Mouse (Mus musculus) forebrain, embryonic 10.5 days (tissue): ENCODE data around the gene Ndufa3. TPM values are rescaled to one million over a fixed set of nuclear protein-coding genes. Genes with fewer than 3 reads are reported as not detected.

Experiments
- DNase-seq: peaks from one replicate; pipeline ENCODE4 v3.0.0-alpha.2; 2017; ENCODE audit warnings: low spot score; ENCODE audit errors: extremely low spot score
- H3K27ac ChIP-seq: fragments of 300-500 bp; sonication (generic); 2 replicates; pipeline ENCODE4 v1.5.1; 2016; ENCODE audit warnings: mild to moderate bottlenecking
- H3K27me3 ChIP-seq: fragments of 300-500 bp; sonication (generic); 2 replicates; pipeline ENCODE4 v1.6.1; 2016; ENCODE audit warnings: mild to moderate bottlenecking; ENCODE audit not compliant: poor library complexity, severe bottlenecking
- H3K36me3 ChIP-seq: fragments of 300-500 bp; sonication (generic); replicated peaks from 2 replicates; pipeline ENCODE4 v1.6.1; 2016; ENCODE audit warnings: mild to moderate bottlenecking, moderate library complexity
- H3K4me1 ChIP-seq: fragments of 300-500 bp; sonication (generic); 2 replicates; pipeline ENCODE4 v1.6.1; 2016
- H3K4me3 ChIP-seq: fragments of 300-500 bp; sonication (generic); 2 replicates; pipeline ENCODE4 v1.5.1; 2016; ENCODE audit warnings: mild to moderate bottlenecking, moderate library complexity
- H3K9me3 ChIP-seq: fragments of 300-500 bp; sonication (generic); 2 replicates; pipeline ENCODE4 v1.6.1; 2016; ENCODE audit warnings: mild to moderate bottlenecking, moderate library complexity
- WGBS: fragments of 180-500 bp; shearing (Covaris S2); methylation state at CpG from one replicate; pipeline ENCODE4 v1.1.7; 2016; 5-methylcytosine and 5-hydroxymethylcytosine counted together
- polyA plus RNA-seq: library from polyadenylated mRNA; unstranded; fragments of >200 nt; fragmentation: Nextera tagmentation; extraction: Ambion mirVana; gene quantifications from 2 replicates; pipeline ENCODE4 v1.2.1, GENCODE M21; 2016

Gene Ndufa3
- polyA plus RNA-seq, 1 experiment from 2014 or later = 363 TPM

DNA sequence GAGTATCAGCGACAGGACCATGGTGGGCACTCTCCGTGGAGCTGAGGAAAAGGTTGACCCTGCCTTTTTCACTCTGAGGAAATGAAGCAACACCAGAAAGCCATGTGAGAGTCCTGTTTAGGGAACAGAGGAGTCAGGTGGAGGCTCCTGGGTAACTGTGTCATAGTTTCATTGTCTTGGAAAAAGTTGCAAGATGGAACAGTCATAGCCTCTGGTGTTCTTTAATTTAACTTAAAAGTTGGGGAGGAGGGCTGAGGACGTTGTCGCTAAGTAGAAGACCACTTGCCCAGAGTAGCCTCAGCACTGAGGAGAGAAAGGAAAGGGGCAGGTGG is 1.1 kb upstream of the Ndufa3 start, which contains the start of gene Oscar:
Gene Oscar (minus strand): TSS at position 101 of the 332 bp plus-strand sequence.
- Histone ChIP-seq H3K27ac (no peak within 1 kb of the TSS), H3K4me1 (peaks cover 10% of the 10 kb centered on the region), H3K9me3 (no peaks in the 10 kb centered on the region), H3K36me3 (peaks cover 21% of the 10 kb centered on the region), H3K4me3 (peak within 1 kb of the TSS; percentile 78), H3K27me3 (no peaks in the 10 kb centered on the region)
- 82% methylated on average over 4 of the region's 4 CpGs for WGBS
- no peak for DNase-seq

DNA sequence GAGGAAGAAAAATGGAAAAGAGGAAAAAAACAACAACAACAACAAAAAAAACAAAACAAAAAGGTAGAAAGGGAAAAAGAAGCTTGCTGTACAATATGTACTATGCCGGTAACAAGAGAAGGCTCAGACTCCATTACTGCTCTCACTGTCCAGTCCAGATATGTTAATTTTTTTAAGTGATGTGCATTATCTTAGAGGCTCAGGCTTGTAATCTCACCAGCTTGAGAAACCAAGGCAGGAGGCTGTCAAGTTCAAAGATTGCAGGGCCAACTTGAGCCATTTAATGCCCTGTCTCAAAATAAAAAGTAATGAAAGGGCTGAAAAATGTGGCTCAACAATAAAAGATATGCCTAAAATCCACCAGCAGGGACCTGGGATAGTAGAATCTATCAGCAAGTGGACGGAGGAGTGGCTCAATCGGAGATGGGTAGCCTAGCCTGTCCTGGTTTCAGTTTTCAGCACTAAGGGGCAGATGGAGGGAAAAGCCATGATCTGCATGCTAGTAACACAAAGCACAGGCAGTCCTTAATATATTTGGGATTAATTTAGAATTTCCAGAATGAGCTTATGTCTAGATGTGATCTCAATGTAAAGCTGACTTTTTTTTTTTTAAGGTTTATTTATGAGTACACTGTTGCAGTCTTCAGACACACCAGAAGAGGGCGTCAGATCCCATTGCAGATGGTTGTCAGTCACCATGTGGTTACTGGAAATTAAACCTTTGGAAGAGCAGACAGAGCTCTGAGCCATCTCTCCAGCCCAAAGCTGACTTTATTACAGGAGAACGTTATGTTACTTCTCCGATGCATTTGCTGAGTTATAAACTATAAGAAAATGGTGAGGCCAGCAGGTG is 558 bp upstream of the Ndufa3 start:
- Histone ChIP-seq H3K36me3 (peaks cover 26% of the 10 kb centered on the region), H3K9me3 (no peaks in the 10 kb centered on the region), H3K27ac (no peak overlapping the region), H3K4me3 (peak overlapping the region; percentile 78), H3K27me3 (no peaks in the 10 kb centered on the region), H3K4me1 (peaks cover 10% of the 10 kb centered on the region)
- DNase-seq = no peak
- WGBS = 38% methylated on average over 6 of the region's 6 CpGs

DNA sequence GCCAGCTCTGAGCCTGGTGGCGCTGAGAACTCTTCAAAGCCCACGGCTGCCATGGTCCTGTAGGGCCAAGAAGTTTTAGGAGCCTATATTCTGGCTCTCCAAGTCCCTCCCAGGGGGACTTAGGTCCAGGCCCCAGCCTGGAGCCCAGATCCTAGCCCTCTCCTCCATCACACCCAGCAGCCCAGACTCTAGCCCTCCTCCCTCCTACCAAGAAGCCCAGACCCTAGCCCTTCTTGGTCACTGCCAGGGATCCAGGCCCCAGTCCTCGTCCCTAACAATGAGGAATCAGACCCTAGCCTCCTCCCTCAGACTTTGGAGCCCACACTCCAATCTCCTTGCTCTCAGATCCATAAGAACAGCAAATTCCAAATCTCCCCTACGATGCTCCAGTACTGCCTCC is 11.9 kb downstream of the Ndufa3 start:
- no peaks in the 10 kb centered on the region for H3K9me3 ChIP-seq
- 26% methylated on average over 4 of the region's 4 CpGs for WGBS
- H3K4me1 ChIP-seq = peaks cover 22% of the 10 kb centered on the region
- no peaks in the 10 kb centered on the region for H3K27me3 ChIP-seq
- H3K4me3 ChIP-seq = peak overlapping the region; percentile 77
- peak overlapping the region; percentile 88 for H3K27ac ChIP-seq
- no peak for DNase-seq
- H3K36me3 ChIP-seq = peaks cover 55% of the 10 kb centered on the region

DNA sequence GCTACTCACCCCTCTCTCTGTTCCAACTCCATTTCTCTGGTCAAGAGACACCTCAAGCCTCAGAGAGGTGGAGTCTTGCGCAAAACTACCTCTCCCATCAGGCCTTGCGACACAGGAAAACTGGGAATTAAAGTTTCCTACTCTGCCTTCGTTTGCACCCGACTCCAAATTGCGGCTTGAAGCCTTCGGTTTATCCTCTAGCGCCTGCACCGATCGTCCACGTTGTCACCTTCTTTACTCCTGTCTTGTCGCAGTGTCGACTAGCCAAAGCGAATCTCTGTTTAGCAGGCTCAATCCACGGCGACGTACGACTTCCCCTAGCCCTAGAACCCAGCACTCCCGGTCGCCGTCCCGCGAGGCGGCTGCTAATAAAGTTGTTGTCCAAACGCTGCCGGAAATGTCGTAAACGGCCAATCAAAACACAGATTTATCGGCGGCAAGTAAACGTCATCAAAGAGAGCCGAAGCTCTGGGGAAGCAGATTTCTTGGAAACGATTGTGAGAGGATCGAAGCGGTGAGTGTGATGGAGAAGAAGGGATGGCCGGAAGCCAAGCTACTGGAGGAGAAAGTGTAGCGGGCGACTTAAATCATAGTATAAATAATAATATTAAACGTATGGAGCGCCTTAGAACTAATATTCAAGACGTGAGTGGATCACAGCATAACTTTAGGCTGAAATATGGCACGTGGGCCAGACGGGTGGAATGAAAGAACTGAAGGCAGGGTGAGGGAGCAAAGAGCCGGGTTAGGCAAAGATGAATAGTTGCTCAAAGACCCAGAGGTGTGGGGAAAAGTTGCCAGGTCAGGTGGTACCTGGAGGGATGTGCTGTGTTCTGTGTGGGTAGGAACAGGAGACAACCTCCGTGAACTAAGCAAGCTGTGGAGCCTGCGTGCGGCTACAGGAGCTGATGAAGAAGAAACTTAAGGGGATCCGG is 12.6 kb downstream of the Ndufa3 start, which contains the start of the genes Tfpt and Prpf31:
Gene Tfpt (minus strand): TSS at position 387 of the 935 bp plus-strand sequence.
Gene Prpf31 (plus strand): TSS at position 443 of the 935 bp plus-strand sequence.
- peak; percentile 96 for DNase-seq
- no peaks in the 10 kb centered on the region for H3K9me3 ChIP-seq
- no peaks in the 10 kb centered on the region for H3K27me3 ChIP-seq
- H3K4me1 ChIP-seq = peaks cover 22% of the 10 kb centered on the region
- H3K36me3 ChIP-seq = peaks cover 55% of the 10 kb centered on the region
- WGBS = 1% methylated on average over 47 of the region's 47 CpGs
- H3K27ac ChIP-seq = peak within 1 kb of the TSS; percentile 88
- H3K4me3 ChIP-seq = peak within 1 kb of the TSS; percentile 77

DNA sequence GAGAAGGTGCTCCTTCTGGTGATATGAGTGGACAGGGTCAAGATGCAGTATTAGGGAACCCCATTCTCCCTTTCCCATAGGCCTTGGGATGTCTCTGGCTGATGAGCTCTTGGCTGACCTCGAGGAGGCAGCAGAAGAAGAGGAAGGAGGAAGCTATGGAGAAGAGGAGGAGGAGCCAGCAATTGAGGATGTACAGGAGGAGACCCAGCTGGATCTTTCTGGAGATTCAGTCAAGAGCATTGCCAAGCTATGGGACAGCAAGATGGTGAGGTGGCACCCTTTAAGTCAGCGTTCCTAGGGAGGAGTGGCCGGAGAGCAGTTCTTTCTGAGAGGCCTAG is 13.3 kb downstream of the Ndufa3 start:
- Histone ChIP-seq H3K27me3 (no peaks in the 10 kb centered on the region), H3K4me3 (peak overlapping the region; percentile 77), H3K36me3 (peaks cover 55% of the 10 kb centered on the region), H3K9me3 (no peaks in the 10 kb centered on the region), H3K27ac (peak overlapping the region; percentile 88), H3K4me1 (peaks cover 22% of the 10 kb centered on the region)
- no peak for DNase-seq
- 65% methylated on average over 3 of the region's 3 CpGs for WGBS

DNA sequence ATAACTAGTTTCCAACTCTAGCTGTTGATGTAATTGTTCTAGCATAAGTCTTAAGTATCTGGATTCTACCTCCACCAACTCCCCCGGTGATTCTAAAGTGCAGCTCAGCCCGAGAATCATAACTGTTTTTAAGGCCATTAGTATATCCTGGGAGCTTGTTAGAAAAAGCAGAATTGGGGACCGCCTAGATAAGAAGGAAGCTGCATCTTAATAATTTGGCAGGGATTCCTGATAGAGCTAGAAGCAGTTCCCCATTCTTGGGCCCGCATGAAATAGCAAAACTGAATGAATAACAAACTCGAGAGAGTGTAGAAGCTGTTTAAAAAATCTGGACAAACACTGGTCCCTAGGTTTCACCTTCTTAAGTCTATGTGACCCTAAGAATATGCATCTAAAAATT is 26.2 kb downstream of the Ndufa3 start:
- Histone ChIP-seq H3K9me3 (no peaks in the 10 kb centered on the region), H3K4me1 (peaks cover 33% of the 10 kb centered on the region), H3K27me3 (no peaks in the 10 kb centered on the region), H3K4me3 (peak overlapping the region; percentile 99; the same call in 1 of the 2 replicates), H3K36me3 (peaks cover 60% of the 10 kb centered on the region), H3K27ac (no peak overlapping the region)
- no peak for DNase-seq
- WGBS = 75% methylated on average over 5 of the region's 5 CpGs

DNA sequence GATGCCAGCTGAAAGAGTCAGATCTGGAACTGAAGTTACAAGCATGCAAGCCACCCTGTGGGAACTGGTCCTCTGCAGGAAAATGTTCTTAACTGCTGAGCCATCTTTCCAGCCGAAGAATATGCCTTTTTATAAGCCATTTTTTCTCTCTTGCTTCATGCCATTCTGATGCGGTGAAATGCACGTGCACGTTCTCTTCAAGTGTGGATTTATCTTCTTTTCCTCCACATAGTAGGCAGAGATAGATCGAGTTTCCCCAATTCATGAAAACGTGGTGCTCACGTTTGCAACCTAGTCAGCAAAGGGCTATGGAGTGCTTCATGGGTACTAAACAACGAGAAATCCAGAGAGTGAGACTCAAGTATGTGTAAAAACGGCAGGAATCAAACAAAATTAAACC is 26.7 kb downstream of the Ndufa3 start:
- H3K36me3 ChIP-seq = peaks cover 60% of the 10 kb centered on the region

DNA sequence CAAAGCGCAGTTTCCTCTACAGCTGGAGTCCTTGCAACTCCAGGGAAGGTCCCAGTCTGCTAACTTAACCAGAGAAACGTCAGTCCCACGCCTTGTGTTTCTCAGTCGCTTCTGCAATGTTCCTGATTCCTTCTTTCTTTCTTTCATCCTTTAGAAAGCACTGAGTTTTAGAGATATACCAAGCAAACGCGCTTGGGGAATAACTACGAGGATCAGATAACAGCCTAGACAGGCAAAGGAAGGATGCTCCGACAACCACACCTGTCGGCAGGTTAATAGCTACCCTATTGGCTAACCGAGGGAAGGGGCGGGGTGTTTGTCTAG is 27.1 kb downstream of the Ndufa3 start:
- Histone ChIP-seq H3K27ac (peak overlapping the region; percentile 97), H3K36me3 (peaks cover 59% of the 10 kb centered on the region), H3K4me3 (peak overlapping the region; percentile 99), H3K9me3 (no peaks in the 10 kb centered on the region), H3K4me1 (peaks cover 40% of the 10 kb centered on the region), H3K27me3 (no peaks in the 10 kb centered on the region)
- DNase-seq = no peak
- WGBS = 0% methylated on average over 11 of the region's 11 CpGs

More for the DNA sequence above, 26.7 kb downstream of the Ndufa3 start:
- no peaks in the 10 kb centered on the region for H3K9me3 ChIP-seq
- WGBS = 26% methylated on average over 9 of the region's 9 CpGs
- H3K27ac ChIP-seq = peak overlapping the region; percentile 97
- H3K4me1 ChIP-seq = peaks cover 37% of the 10 kb centered on the region
- peak overlapping the region; percentile 99 for H3K4me3 ChIP-seq
- H3K27me3 ChIP-seq = no peaks in the 10 kb centered on the region
- DNase-seq = no peak

DNA sequence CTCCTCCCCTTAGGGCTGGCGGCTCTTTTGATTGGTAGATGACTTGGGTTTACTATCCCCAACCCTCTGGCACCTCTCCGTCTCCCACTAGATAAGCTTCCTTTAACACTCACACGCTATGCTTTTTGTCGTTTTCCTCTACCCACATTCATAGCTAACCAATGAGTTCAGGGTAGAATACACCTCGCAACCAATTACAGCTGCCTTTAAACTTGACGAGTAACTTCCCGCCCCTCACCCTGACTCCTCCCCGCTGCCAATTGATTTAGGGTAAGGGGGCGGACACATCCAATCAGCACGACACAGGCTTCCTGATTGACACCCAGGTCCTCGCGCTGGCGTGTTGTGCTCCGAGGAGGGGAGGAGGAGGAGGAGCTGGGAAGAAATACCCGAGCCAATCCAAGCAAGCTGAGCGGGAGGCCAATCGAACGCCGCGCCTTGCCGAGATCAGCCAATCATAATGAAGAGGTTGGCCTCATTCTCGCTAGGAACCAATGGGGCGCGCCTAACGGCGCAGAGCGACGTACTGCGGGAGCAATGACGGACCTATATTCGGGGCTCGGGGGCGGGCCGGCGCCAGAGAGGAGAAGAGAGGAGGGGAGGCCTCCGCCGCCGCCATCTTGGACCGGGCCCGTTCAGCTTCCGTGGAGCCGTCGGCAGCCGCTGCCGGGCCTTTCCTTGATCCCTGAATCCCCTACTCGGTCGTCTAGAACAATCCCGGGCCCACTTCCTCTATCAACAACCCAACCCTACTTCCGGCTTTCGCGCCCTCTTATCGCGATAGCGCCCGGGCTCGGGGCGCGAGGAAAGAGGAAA is 27.7 kb downstream of the Ndufa3 start, which contains the start of gene Cnot3:
Gene Cnot3 (plus strand): TSS at position 597 of the 816 bp plus-strand sequence.
- Histone ChIP-seq H3K27me3 (no peaks in the 10 kb centered on the region), H3K4me1 (peaks cover 40% of the 10 kb centered on the region), H3K9me3 (no peaks in the 10 kb centered on the region), H3K27ac (peak within 1 kb of the TSS; percentile 97), H3K4me3 (peak within 1 kb of the TSS; percentile 99), H3K36me3 (peaks cover 57% of the 10 kb centered on the region)
- WGBS = under 1% methylated on average over 58 of the region's 58 CpGs
- peak; percentile 99 for DNase-seq

DNA sequence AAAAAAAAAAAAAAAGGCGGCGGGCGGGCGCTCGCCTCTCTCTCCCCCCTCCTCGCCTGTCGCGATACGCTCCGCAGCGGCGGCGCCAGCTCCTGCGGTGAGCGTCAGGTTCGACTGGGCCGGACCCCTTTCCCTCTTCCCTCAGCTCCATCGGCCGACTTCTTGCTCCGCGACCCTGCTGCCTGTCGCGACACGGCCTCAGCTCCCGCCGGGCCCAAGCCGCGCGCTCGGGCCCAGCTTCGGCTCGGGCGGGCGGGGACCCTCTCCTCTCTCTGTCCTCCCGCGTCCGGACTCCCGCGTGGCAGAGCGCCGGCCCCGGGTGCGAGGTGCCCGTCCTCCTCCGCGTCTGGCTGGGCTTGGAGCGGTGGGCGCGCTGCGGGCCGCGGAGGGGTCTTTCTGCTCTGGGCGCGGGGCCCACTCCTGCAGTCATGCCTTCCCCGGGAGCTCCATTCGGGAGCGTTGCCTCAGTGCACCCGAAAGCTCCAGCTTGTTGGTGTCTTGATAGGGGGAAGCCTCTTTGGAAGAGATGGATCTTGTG is 28.4 kb downstream of the Ndufa3 start:
- DNase-seq = peak; percentile 34
- Histone ChIP-seq H3K4me1 (peaks cover 40% of the 10 kb centered on the region), H3K4me3 (peak overlapping the region; percentile 99), H3K27ac (peak overlapping the region; percentile 97), H3K27me3 (no peaks in the 10 kb centered on the region), H3K36me3 (peaks cover 57% of the 10 kb centered on the region), H3K9me3 (no peaks in the 10 kb centered on the region)
- under 1% methylated on average over 57 of the region's 58 CpGs for WGBS

DNA sequence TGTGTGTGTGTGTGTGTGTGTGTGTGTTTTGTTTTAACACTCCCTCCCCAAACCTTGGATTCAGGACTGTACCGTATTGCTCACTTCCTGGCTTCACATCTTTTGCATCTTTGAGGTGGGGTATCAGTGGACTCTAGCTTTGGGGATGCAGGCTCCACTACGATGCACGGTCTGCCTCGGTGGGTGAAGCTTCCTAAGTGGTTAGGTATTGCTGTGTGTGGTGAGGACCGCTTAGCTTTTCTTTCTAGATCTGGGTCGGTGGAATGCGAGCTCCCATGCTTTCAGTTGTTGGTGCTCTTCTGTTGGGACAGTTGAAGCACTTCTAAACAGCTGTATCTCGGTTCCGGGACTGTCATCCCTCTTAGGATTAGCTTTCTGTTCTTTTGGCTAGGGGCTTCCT is 29.0 kb downstream of the Ndufa3 start:
- Histone ChIP-seq H3K27ac (peak overlapping the region; percentile 97), H3K4me1 (peaks cover 40% of the 10 kb centered on the region), H3K36me3 (peaks cover 57% of the 10 kb centered on the region), H3K27me3 (no peaks in the 10 kb centered on the region), H3K9me3 (no peaks in the 10 kb centered on the region), H3K4me3 (peak overlapping the region; percentile 99)
- no peak for DNase-seq
- 30% methylated on average over 9 of the region's 9 CpGs for WGBS

DNA sequence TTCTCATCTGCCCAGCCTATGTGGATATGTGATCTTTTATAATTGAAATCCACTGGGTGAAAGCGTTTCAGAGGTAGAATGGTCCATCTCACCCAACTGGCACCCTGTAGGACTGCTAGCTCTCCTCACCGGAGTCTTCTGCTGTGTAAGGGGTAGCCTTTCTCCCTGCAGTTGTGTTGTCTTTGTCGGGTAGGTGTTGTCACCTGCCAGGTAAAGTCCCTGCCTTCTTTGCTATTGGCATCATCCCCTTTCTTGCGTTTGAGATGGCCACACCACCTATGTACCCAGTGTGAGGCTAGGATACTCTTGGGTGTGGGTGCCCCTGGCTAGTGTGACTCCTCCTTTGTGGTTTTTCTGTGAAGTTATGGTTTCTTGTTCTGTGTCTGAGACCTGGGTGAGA is 29.5 kb downstream of the Ndufa3 start:
- Histone ChIP-seq H3K4me3 (peak overlapping the region; percentile 99), H3K27ac (peak overlapping the region; percentile 97), H3K27me3 (no peaks in the 10 kb centered on the region), H3K36me3 (peaks cover 57% of the 10 kb centered on the region), H3K4me1 (peaks cover 40% of the 10 kb centered on the region), H3K9me3 (no peaks in the 10 kb centered on the region)
- no peak for DNase-seq
- WGBS = 75% methylated on average over 4 of the region's 4 CpGs
